Mouse (Mus musculus) hindbrain, embryonic 11.5 days (tissue): ENCODE data around the gene Vipr2. TPM values are rescaled to one million over a fixed set of nuclear protein-coding genes. Genes with fewer than 3 reads are reported as not detected.

Experiments
- ATAC-seq: fragments of 200-750 bp; cut with Nextera tagmentation; 2 replicates; pipeline ENCODE4 v1.8.0; 2017; ENCODE audit warnings: mild to moderate bottlenecking, moderate TSS enrichment, moderate library complexity; ENCODE audit not compliant: low FRiP score
- DNase-seq: peaks from one replicate; pipeline ENCODE4 v3.0.0-alpha.2; 2015; ENCODE audit warnings: low spot score
- H3K27ac ChIP-seq: fragments of 300-500 bp; sonication (generic); 2 replicates; pipeline ENCODE4 v1.5.1; 2014; ENCODE audit warnings: mild to moderate bottlenecking, low read depth, low read length
- H3K27me3 ChIP-seq: fragments of 300-500 bp; sonication (generic); 2 replicates; pipeline ENCODE4 v1.6.1; 2014; ENCODE audit warnings: mild to moderate bottlenecking, low read length, moderate library complexity, mixed read lengths; ENCODE audit not compliant: control insufficient read depth, insufficient read depth
- H3K36me3 ChIP-seq: fragments of 300-500 bp; sonication (generic); 2 replicates; pipeline ENCODE4 v1.6.1; 2014; ENCODE audit warnings: mild to moderate bottlenecking, low read length, moderate library complexity, mixed read lengths; ENCODE audit not compliant: control insufficient read depth, insufficient read depth
- H3K4me1 ChIP-seq: fragments of 300-500 bp; sonication (generic); replicated peaks from 2 replicates; pipeline ENCODE4 v1.6.1; 2014; ENCODE audit warnings: low read length, mixed read lengths; ENCODE audit not compliant: control insufficient read depth, insufficient read depth
- H3K4me2 ChIP-seq: fragments of 300-500 bp; sonication (generic); replicated peaks from 2 replicates; pipeline ENCODE4 v1.6.1; 2014; ENCODE audit warnings: mild to moderate bottlenecking, low read depth, low read length
- H3K4me3 ChIP-seq: fragments of 300-500 bp; sonication (generic); 2 replicates; pipeline ENCODE4 v1.5.1; 2014; ENCODE audit warnings: low read depth, low read length
- H3K9ac ChIP-seq: fragments of 300-500 bp; sonication (generic); 2 replicates; pipeline ENCODE4 v1.6.1; 2014; ENCODE audit warnings: low read depth, low read length
- H3K9me3 ChIP-seq: fragments of 300-500 bp; sonication (generic); 2 replicates; pipeline ENCODE4 v1.6.1; 2016; ENCODE audit warnings: low read length; ENCODE audit not compliant: control insufficient read depth
- WGBS: fragments of 180-500 bp; shearing (Covaris S2); extraction: QIAGEN DNeasy Blood & Tissue Kit; methylation state at CpG from one replicate; pipeline ENCODE4 v1.1.7; 2014; 5-methylcytosine and 5-hydroxymethylcytosine counted together
- polyA plus RNA-seq: library from polyadenylated mRNA; unstranded; fragments of >200 nt; fragmentation: Nextera tagmentation; extraction: Ambion mirVana; gene quantifications from 2 replicates; pipeline ENCODE4 v1.2.1, GENCODE M21; 2014

Gene Vipr2
- polyA plus RNA-seq, 1 experiment from 2014 or later: 2.3 TPM

DNA sequence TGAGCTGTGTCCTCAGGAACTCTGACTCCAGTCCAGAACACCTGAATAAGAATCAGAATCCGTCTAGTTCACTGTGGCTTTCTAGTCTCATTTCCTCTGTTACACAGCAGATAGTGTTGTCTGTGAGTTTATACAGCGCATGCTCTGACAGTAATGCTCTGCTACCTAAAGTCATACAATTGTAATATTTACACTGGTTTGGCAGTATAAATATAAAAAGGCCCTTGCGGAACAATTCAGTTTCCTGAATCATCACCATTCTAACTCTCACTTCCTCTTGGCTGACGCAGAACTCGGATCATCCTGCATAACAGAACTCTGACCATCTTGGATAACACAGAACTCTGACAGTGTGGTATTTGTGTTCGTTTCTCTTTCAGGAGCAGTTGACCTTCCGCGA, 23.2 kb upstream of the Vipr2 start:
- no peak overlapping the region for H3K9ac ChIP-seq
- H3K9me3 ChIP-seq: peaks cover 18% of the 10 kb centered on the region
- no peak overlapping the region for H3K4me2 ChIP-seq
- ATAC-seq (no peak), DNase-seq (no peak)
- H3K27me3 ChIP-seq: no peaks in the 10 kb centered on the region
- H3K4me3 ChIP-seq: no peak overlapping the region
- H3K36me3 ChIP-seq: peaks cover 33% of the 10 kb centered on the region
- WGBS: 95% methylated on average over 8 of the region's 8 CpGs
- H3K27ac ChIP-seq: no peak overlapping the region
- H3K4me1 ChIP-seq: no peaks in the 10 kb centered on the region

DNA sequence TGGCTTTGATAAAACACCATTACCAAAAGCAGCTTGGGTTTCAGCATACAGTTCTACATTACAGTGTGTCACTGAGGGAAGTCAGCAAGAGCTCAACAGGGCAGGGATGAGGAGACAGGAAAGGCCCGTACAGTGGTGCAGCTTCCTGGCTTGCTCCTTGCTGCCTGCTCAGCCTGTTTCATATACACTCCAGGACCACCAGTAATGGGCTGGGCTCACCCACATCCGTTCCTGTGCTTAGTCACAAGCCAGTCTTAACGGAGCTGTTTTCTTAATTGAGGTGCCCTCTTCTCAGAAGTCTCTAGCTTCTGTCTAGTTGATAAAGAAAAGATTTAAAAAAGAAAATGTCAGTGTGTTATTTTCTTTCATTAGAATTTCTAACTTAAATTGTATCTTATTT, 21.4 kb upstream of the Vipr2 start:
- Histone ChIP-seq H3K4me1 (no peaks in the 10 kb centered on the region), H3K27ac (no peak overlapping the region), H3K9ac (no peak overlapping the region), H3K27me3 (no peaks in the 10 kb centered on the region), H3K36me3 (peaks cover 45% of the 10 kb centered on the region), H3K9me3 (peaks cover 27% of the 10 kb centered on the region), H3K4me2 (no peak overlapping the region), H3K4me3 (no peak overlapping the region)
- DNase-seq: no peak
- no peak for ATAC-seq
- 95% methylated on average over 3 of the region's 3 CpGs for WGBS

DNA sequence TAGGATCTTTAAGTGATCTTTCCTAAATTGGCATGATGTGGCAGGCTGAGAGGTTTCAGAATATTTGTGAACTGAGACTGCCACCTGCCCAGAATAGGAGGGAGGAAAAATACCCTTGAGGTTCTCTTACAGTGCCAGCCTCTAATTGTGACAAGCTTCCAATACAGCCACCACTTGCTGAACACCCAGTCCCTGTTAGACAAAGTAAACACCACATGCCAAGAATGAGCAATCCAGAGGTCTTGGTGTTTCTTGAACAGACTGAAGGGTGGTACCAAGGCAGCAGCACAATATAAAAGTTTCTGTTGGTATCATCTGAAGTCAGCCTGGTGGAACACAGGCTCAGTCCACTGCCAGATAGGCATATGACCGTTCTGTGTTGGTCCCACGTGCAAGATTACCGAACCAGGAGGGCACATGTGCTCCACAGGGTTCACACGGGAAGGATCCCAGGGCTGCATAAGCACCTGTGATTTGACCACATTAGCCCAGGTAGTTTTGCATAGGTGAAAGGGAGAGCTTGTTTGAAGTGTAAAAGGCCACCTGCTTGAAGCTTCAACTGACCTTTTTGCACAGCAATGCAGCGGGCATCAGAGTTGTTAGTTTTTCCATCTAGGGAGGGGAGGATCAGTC, 15.8 kb upstream of the Vipr2 start:
- H3K27ac ChIP-seq: no peak overlapping the region
- peaks cover 34% of the 10 kb centered on the region for H3K36me3 ChIP-seq
- peak; percentile 25; the same call in 1 of the 2 replicates for ATAC-seq
- WGBS: 92% methylated on average over 5 of the region's 5 CpGs
- no peaks in the 10 kb centered on the region for H3K27me3 ChIP-seq
- H3K4me3 ChIP-seq: no peak overlapping the region
- no peak overlapping the region for H3K9ac ChIP-seq
- no peak for DNase-seq
- H3K9me3 ChIP-seq: peaks cover 25% of the 10 kb centered on the region
- H3K4me1 ChIP-seq: no peaks in the 10 kb centered on the region
- no peak overlapping the region for H3K4me2 ChIP-seq

- H3K9me3 ChIP-seq: peaks cover 20% of the 10 kb centered on the region
- 98% methylated on average over 2 of the region's 2 CpGs for WGBS
- H3K4me1 ChIP-seq: no peaks in the 10 kb centered on the region
- no peaks in the 10 kb centered on the region for H3K27me3 ChIP-seq
- DNase-seq: no peak
- no peak overlapping the region for H3K4me2 ChIP-seq
- H3K36me3 ChIP-seq: peaks cover 29% of the 10 kb centered on the region
- no peak; the same call in 1 of the 2 replicates for ATAC-seq
- no peak overlapping the region for H3K9ac ChIP-seq
- no peak overlapping the region for H3K4me3 ChIP-seq
- H3K27ac ChIP-seq: no peak overlapping the region
Measured at GRCm38 (mm10) chr12:116062194-116062583, 15.3 kb upstream of the Vipr2 start.

DNA sequence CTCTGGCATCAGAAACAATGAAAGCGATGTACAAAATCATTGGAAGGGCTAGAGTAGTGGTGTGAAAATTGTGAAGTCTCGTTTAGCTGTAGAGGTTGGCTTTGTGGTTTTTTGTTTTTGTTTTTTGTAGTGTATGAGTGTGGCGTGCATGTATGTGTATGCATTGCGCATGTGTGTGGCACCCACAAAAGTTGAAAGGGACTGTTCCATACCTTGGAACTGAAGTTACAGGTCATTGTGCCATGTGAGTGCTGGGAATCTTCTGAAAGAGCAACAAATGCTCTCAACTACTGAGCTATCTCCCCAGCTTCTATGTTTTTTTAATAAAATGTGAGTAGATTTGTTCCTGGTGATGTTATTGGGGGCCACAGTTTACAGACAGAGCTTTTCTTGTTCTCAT, 14.5 kb upstream of the Vipr2 start:
- WGBS: 95% methylated on average over 4 of the region's 4 CpGs
- Histone ChIP-seq H3K4me1 (no peaks in the 10 kb centered on the region), H3K4me3 (no peak overlapping the region), H3K9ac (no peak overlapping the region), H3K36me3 (peaks cover 26% of the 10 kb centered on the region), H3K4me2 (no peak overlapping the region), H3K9me3 (peaks cover 18% of the 10 kb centered on the region), H3K27me3 (no peaks in the 10 kb centered on the region), H3K27ac (no peak overlapping the region)
- no peak for ATAC-seq
- DNase-seq: no peak

GRCm38 (mm10) chr12:116071023-116071422, 6.5 kb upstream of the Vipr2 start:
- Histone ChIP-seq H3K4me2 (no peak overlapping the region), H3K27me3 (no peaks in the 10 kb centered on the region; the same call in 1 of the 2 replicates), H3K9ac (no peak overlapping the region), H3K9me3 (no peaks in the 10 kb centered on the region), H3K27ac (no peak overlapping the region), H3K4me1 (no peaks in the 10 kb centered on the region), H3K36me3 (no peaks in the 10 kb centered on the region), H3K4me3 (no peak overlapping the region)
- WGBS: 33% methylated on average over 3 of the region's 3 CpGs
- DNase-seq (peak; percentile 62), ATAC-seq (peak; percentile 86)

GRCm38 (mm10) chr12:116077855-116078366, 385 bp downstream of the Vipr2 start:
- Histone ChIP-seq H3K9ac (peak overlapping the region; percentile 67), H3K27ac (no peak overlapping the region), H3K36me3 (no peaks in the 10 kb centered on the region), H3K27me3 (peaks cover 3% of the 10 kb centered on the region; the same call in 1 of the 2 replicates), H3K4me3 (peak overlapping the region; percentile 54), H3K4me2 (peak overlapping the region; percentile 91), H3K9me3 (no peaks in the 10 kb centered on the region), H3K4me1 (no peaks in the 10 kb centered on the region)
- no peak for DNase-seq
- ATAC-seq: peak; percentile 84
- under 1% methylated on average over 24 of the region's 24 CpGs for WGBS

DNA sequence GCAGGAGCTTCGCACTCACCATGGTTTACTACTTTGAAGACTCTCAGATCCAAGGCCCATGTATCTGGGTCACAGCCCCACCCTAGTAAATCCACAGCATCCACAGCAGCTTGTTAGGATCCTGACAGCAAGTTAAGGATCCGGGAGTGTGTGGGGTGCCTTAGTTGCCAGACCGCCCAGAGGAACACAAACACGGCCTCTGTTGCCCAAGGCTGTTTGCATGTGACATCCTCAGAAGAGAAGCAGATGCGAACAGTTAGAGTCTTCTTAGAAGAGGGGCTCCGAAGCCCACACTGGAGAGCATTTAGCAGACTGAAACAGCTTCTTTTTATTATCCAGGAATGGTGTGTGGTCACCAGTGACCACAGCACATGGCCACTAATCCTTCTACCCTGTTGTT, 5.6 kb downstream of the Vipr2 start:
- 78% methylated on average over 6 of the region's 6 CpGs for WGBS
- Histone ChIP-seq H3K4me2 (no peak overlapping the region), H3K4me1 (no peaks in the 10 kb centered on the region), H3K36me3 (no peaks in the 10 kb centered on the region), H3K27me3 (no peaks in the 10 kb centered on the region; the same call in 1 of the 2 replicates), H3K9ac (no peak overlapping the region), H3K9me3 (no peaks in the 10 kb centered on the region), H3K4me3 (no peak overlapping the region), H3K27ac (no peak overlapping the region)
- DNase-seq: no peak
- ATAC-seq: no peak

GRCm38 (mm10) chr12:116084294-116084693, 6.8 kb downstream of the Vipr2 start:
- Histone ChIP-seq H3K27me3 (no peaks in the 10 kb centered on the region), H3K4me1 (no peaks in the 10 kb centered on the region), H3K9ac (no peak overlapping the region), H3K9me3 (no peaks in the 10 kb centered on the region), H3K4me3 (no peak overlapping the region), H3K27ac (no peak overlapping the region), H3K4me2 (no peak overlapping the region), H3K36me3 (no peaks in the 10 kb centered on the region)
- no peak for DNase-seq
- no peak for ATAC-seq
- 76% methylated on average over 2 of the region's 2 CpGs for WGBS
